Mouse (Mus musculus) liver, adult 2 months (tissue): Measurements from ENCODE around the gene Ccdc93.

Source experiments
- CTCF ChIP-seq: fragments of 200-500 bp; IDR thresholded peaks from 2 replicates; pipeline ENCODE4 v1.5.1; 2011; ENCODE audit warnings: low read depth, low read length, control low read depth
- POLR2A ChIP-seq: fragments of 200-500 bp; IDR thresholded peaks from 2 replicates; pipeline ENCODE4 v1.6.1; 2011; ENCODE audit warnings: low read length, control low read depth; ENCODE audit not compliant: insufficient read depth; ENCODE audit errors: extremely low read depth

DNA sequence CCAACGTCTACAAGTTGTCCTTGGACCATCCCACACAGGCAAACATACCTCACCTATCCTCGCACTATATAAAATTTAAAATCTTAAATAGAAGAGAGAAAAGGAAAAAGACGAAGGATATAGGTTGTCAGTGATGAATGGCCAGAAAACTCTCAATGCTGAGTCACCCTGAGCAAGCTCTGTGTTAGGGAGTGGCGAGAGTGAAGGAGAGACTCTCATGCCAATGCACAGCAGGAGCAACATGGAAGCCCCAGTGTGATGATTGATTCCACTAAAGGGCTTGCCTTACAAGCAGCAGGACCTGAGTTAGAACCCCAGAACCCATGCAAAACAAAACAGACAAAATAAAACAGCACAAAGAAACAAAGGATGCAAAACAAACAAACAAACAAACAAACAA lies 32.6 kb upstream of the Ccdc93 start:
- TF ChIP-seq CTCF (no peak), POLR2A (no peak)
